Mouse (Mus musculus) myocyte (in vitro differentiated cells): Measurements from ENCODE around the gene Hnrnpc.

Source experiments
- CEBPB ChIP-seq: IDR thresholded peaks from 2 replicates; pipeline ENCODE4 v1.6.1; 2011; ENCODE audit warnings: mild to moderate bottlenecking, moderate library complexity; ENCODE audit not compliant: poor library complexity, insufficient read depth, severe bottlenecking
- E2F4 ChIP-seq: IDR thresholded peaks from one replicate; pipeline ENCODE4 v1.6.1; 2011; ENCODE audit warnings: mild to moderate bottlenecking, control low read depth, moderate library complexity; ENCODE audit not compliant: insufficient read depth
- MYOD1 ChIP-seq, 3 experiments: IDR thresholded peaks; one replicate each; pipeline ENCODE4 v1.6.1; 2011; ENCODE audit warnings: control low read depth in 2 of 3, low read depth in 2 of 3, mild to moderate bottlenecking in 2 of 3, moderate library complexity in 1 of 3; ENCODE audit not compliant: insufficient read length in 2 of 3, control insufficient read depth in 1 of 3
- POLR2A ChIP-seq: IDR thresholded peaks from one replicate; pipeline ENCODE4 v1.6.1; 2011; ENCODE audit warnings: low read depth, mild to moderate bottlenecking, control low read depth, moderate library complexity; ENCODE audit not compliant: insufficient read length
- POLR2AphosphoS2 ChIP-seq: IDR thresholded peaks from one replicate; pipeline ENCODE4 v1.6.1; 2011; ENCODE audit warnings: low read depth, control low read depth; ENCODE audit not compliant: insufficient read length
- REST ChIP-seq: IDR thresholded peaks from one replicate; pipeline ENCODE4 v1.6.1; 2011; ENCODE audit warnings: mild to moderate bottlenecking, control low read depth, moderate library complexity; ENCODE audit not compliant: insufficient read depth, insufficient read length
- SRF ChIP-seq: IDR thresholded peaks from one replicate; pipeline ENCODE4 v1.6.1; 2011; ENCODE audit warnings: low read depth; ENCODE audit not compliant: control insufficient read depth, insufficient read length
- USF1 ChIP-seq: IDR thresholded peaks from one replicate; pipeline ENCODE4 v1.6.1; 2011; ENCODE audit warnings: low read depth, mild to moderate bottlenecking, control low read depth, moderate library complexity

- TF ChIP-seq POLR2A: no peak
- no peak for TF ChIP-seq USF1
- TF ChIP-seq MYOD1 (IDR thresholded peaks at IDR 0.05; ENCODE audit: control insufficient read depth in 1 of 3, insufficient read length in 2 of 3, low read depth in 2 of 3): no peak
- no peak for TF ChIP-seq E2F4
- TF ChIP-seq SRF: no peak
- TF ChIP-seq REST: no peak
- TF ChIP-seq POLR2AphosphoS2: no peak
- TF ChIP-seq CEBPB: no peak
Measured at GRCm38 (mm10) chr14:52149888-52150287, 46.1 kb upstream of the Hnrnpc start.
